Mouse (Mus musculus) MEL (cell line): ENCODE results near the gene Gm38655.

Source experiments
- CTCF ChIP-seq, 3 experiments: IDR thresholded peaks in 2 of 3; conservative IDR thresholded peaks in 1 of 3; 2 replicates each; pipeline ENCODE4 v1.5.1; 2011 to 2012; ENCODE audit warnings: low read length in 3 of 3, low read depth in 2 of 3, mild to moderate bottlenecking in 2 of 3, improper control_type of control experiment in 1 of 3, inconsistent platforms in 1 of 3, mixed read lengths in 1 of 3, moderate library complexity in 1 of 3; ENCODE audit not compliant: control insufficient read depth in 1 of 3, insufficient read depth in 1 of 3, poor library complexity in 1 of 3, severe bottlenecking in 1 of 3
- POLR2AphosphoS2 ChIP-seq: IDR thresholded peaks from 2 replicates; pipeline ENCODE4 v1.6.1; 2011; ENCODE audit warnings: low read length, improper control_type of control experiment

DNA sequence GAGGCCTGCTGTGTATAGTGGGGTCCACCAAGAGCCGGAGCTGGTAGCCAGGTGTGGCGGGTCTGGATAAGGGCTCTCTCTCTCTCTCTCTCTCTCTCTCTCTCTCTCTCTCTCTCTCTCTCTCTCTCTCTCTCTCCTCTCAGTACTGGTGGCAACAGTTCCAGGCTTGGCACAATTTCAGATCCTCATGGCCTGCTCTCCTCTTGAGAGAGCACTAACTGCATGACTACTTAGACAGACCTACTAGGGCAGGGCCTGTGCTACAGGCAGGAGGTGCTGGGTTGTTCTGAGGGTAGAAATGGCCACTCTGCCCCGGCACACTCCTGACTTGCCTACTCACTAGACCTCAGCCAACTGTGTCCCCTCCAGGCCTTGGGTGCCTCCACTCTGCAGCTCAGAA lies 2.7 kb downstream of the Gm38655 start:
- TF ChIP-seq CTCF (IDR thresholded peaks at IDR 0.05 in 2 of 3, conservative IDR thresholded peaks at IDR 0.05 in 1 of 3; ENCODE audit: control insufficient read depth in 1 of 3, insufficient read depth in 1 of 3, low read depth in 2 of 3, low read length in 3 of 3, poor library complexity in 1 of 3, severe bottlenecking in 1 of 3) (no peak), POLR2AphosphoS2 (no peak)
